Mouse (Mus musculus) stomach, postnatal 0 days (tissue): Measurements from ENCODE around the gene Nsun2. TPM values are rescaled to one million over a fixed set of nuclear protein-coding genes. Genes with fewer than 3 reads are reported as not detected.

Source experiments
- ATAC-seq: fragments of 200-750 bp; cut with Nextera tagmentation; 2 replicates; pipeline ENCODE4 v1.8.0; 2017; ENCODE audit not compliant: low FRiP score, low TSS enrichment
- DNase-seq: peaks from one replicate; pipeline ENCODE4 v3.0.0-alpha.2; 2016; ENCODE audit warnings: low spot score
- H3K27ac ChIP-seq: fragments of 300-500 bp; sonication (generic); replicated peaks from 2 replicates; pipeline ENCODE4 v1.5.1; 2014; ENCODE audit warnings: mild to moderate bottlenecking, control low read depth
- H3K27me3 ChIP-seq: fragments of 300-500 bp; sonication (generic); 2 replicates; pipeline ENCODE4 v1.6.1; 2014; ENCODE audit warnings: low read length; ENCODE audit not compliant: control insufficient read depth, insufficient read depth
- H3K36me3 ChIP-seq: fragments of 300-500 bp; sonication (generic); 2 replicates; pipeline ENCODE4 v1.6.1; 2014; ENCODE audit warnings: low read length, mixed read lengths; ENCODE audit not compliant: control insufficient read depth, insufficient read depth
- H3K4me1 ChIP-seq: fragments of 300-500 bp; sonication (generic); replicated peaks from 2 replicates; pipeline ENCODE4 v1.6.1; 2014; ENCODE audit warnings: antibody characterized with exemption; ENCODE audit not compliant: control insufficient read depth, insufficient read depth
- H3K4me2 ChIP-seq: fragments of 300-500 bp; sonication (generic); replicated peaks from 2 replicates; pipeline ENCODE4 v1.6.1; 2014; ENCODE audit warnings: low read depth, mild to moderate bottlenecking, control low read depth, moderate library complexity
- H3K4me3 ChIP-seq: fragments of 300-500 bp; sonication (generic); 2 replicates; pipeline ENCODE4 v1.5.1; 2014; ENCODE audit warnings: low read depth, low read length, control low read depth
- H3K9ac ChIP-seq: fragments of 300-500 bp; sonication (generic); 2 replicates; pipeline ENCODE4 v1.6.1; 2014; ENCODE audit warnings: mild to moderate bottlenecking, low read length, control low read depth, mixed read lengths
- H3K9me3 ChIP-seq: fragments of 300-500 bp; sonication (generic); 2 replicates; pipeline ENCODE4 v1.6.1; 2016; ENCODE audit warnings: low read length; ENCODE audit not compliant: control insufficient read depth
- CTCF ChIP-seq: IDR thresholded peaks from 2 replicates; pipeline ENCODE4 v1.5.1; 2016; ENCODE audit warnings: antibody characterized with exemption, low read depth, mild to moderate bottlenecking, moderate library complexity
- EP300 ChIP-seq: optimal IDR thresholded peaks from 2 replicates; pipeline ENCODE3; 2016; ENCODE audit warnings: antibody characterized with exemption
- WGBS: fragments of 180-500 bp; shearing (Covaris S2); extraction: QIAGEN DNeasy Blood & Tissue Kit; methylation state at CpG from one replicate; pipeline ENCODE4 v1.1.7; 2014; 5-methylcytosine and 5-hydroxymethylcytosine counted together
- polyA plus RNA-seq: library from polyadenylated mRNA; unstranded; fragments of >200 nt; fragmentation: Nextera tagmentation; extraction: Ambion mirVana; gene quantifications from 2 replicates; pipeline ENCODE4 v1.2.1, GENCODE M21; 2015

Nsun2 gene
- polyA plus RNA-seq, 1 experiment from 2014 or later: 68.6 TPM

DNA sequence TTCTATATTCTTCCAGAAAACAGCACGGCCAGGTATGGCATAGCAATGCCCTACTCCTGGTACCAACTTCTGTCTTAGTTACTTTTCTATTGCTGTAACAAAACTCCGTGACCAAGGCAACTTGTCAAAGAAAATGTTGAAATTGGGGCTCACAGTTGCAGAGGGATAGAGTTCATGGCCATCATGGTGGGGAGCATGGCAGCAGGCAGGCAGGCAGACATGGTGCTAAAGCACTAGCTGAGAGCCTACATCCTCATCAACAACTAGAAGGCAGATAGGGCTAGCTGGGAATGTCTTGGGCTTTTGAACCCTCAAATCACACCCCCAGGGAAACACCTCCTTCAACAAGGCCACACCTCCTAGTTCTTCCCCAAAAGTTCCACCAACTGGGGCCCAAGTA, 17.3 kb downstream of the Nsun2 start:
- ATAC-seq: no peak
- no peaks in the 10 kb centered on the region for H3K36me3 ChIP-seq
- TF ChIP-seq EP300 (no peak), CTCF (no peak)
- no peaks in the 10 kb centered on the region for H3K27me3 ChIP-seq
- H3K4me1 ChIP-seq: no peaks in the 10 kb centered on the region
- no peak overlapping the region for H3K4me2 ChIP-seq
- H3K9me3 ChIP-seq: no peaks in the 10 kb centered on the region
- H3K27ac ChIP-seq: no peak overlapping the region
- WGBS: 82% methylated on average over 2 of the region's 2 CpGs
- no peak overlapping the region for H3K4me3 ChIP-seq
- no peak for DNase-seq
- H3K9ac ChIP-seq: no peak overlapping the region

DNA sequence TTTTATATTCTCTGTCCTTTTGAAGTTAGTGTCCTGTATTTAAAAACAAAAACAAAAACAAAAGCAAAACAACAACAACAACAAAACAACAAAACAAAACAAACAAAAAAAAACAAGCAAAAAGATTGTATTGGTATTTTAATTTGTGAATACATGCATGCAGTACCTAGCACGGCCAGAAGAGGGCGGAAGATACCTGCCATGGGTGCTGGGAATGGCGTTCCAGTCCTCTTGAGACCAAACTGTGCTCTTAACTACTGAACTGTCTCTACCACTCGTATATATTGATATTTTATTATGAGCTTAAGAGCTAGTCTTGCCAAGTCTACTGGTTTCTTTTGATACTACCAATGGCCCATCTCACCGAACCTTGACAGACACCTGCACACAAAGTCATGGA, 19.5 kb downstream of the Nsun2 start:
- Histone ChIP-seq H3K9me3 (no peaks in the 10 kb centered on the region), H3K4me2 (no peak overlapping the region), H3K9ac (no peak overlapping the region), H3K36me3 (no peaks in the 10 kb centered on the region), H3K27me3 (no peaks in the 10 kb centered on the region), H3K27ac (no peak overlapping the region), H3K4me1 (no peaks in the 10 kb centered on the region), H3K4me3 (no peak overlapping the region)
- no peak for ATAC-seq
- WGBS: 23% methylated on average over 5 of the region's 5 CpGs
- peak; percentile 77 for DNase-seq
- peak; percentile 94 for TF ChIP-seq CTCF
- no peak for TF ChIP-seq EP300

DNA sequence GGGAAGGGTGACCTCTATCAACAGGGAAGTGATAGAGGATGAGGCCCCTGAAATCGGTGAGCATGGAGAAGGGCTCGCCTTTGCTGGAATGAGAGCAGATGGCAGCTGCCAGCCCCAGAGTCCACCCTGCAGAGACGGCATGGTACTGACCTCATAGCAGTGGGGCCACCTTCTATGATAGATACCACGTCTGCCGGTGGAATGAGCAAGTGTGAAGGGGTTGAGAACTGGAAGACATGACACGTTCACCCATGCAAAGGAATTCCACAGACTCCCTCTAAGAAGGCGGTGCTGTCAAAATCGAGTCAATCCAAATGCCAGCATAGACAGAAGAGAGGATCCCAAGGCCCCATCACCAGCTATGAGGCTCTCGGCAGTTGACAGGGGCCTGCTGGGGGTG, 20.7 kb downstream of the Nsun2 start:
- H3K9ac ChIP-seq: no peak overlapping the region
- no peaks in the 10 kb centered on the region for H3K9me3 ChIP-seq
- H3K36me3 ChIP-seq: no peaks in the 10 kb centered on the region
- H3K27me3 ChIP-seq: no peaks in the 10 kb centered on the region
- ATAC-seq (no peak), DNase-seq (no peak)
- WGBS: 70% methylated on average over 9 of the region's 9 CpGs
- H3K27ac ChIP-seq: no peak overlapping the region
- TF ChIP-seq EP300: no peak
- TF ChIP-seq CTCF: no peak
- H3K4me2 ChIP-seq: no peak overlapping the region
- no peak overlapping the region for H3K4me3 ChIP-seq
- H3K4me1 ChIP-seq: no peaks in the 10 kb centered on the region

DNA sequence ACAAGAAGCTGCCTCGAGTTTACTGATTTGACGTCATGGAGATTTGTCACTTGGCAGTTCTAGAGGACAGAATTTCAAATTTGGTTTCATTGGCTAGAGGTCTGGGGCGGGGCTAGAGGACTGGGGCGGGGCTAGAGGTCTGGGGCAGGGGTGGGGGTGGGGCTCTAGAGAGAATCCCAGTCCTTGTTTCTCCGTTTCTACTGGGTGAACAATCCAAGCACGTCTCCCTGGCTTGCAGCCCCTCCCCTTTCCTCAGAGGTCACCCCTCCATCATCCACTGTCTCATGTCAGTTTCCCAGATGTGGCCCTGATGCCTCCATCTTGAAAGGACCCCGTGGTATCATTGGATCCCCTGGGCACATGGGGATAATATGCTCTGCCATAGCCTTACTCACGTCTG, 21.5 kb downstream of the Nsun2 start:
- H3K27ac ChIP-seq: no peak overlapping the region

DNA sequence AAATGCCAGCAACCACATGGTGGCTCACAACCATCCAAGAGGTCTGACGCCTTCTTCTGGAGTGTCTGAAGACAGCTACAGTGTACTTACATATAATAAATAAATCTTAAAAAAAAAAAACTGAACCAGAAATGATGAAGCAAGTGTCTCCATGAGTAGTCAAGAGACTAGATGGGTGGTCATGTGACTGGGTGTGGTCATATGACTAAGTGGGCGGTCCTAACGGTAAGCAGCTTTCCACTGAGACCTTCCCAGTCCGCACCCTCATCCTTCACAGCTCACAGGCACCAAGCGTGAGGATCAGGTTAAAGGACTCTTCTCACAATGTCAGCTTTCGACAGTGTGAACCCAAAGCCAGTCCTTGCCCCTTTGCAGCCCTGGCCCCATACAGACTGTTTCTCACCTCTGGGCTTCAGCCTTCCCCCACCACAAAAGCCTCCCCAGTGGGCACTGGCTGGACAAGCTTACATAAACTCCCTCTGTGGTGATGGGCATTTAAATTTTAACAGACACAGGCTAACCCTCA, 22.5 kb downstream of the Nsun2 start:
- DNase-seq: no peak
- Histone ChIP-seq H3K36me3 (no peaks in the 10 kb centered on the region), H3K27ac (no peak overlapping the region), H3K4me1 (no peaks in the 10 kb centered on the region), H3K4me2 (no peak overlapping the region), H3K9ac (no peak overlapping the region), H3K9me3 (no peaks in the 10 kb centered on the region), H3K27me3 (no peaks in the 10 kb centered on the region), H3K4me3 (no peak overlapping the region)
- TF ChIP-seq EP300 (no peak), CTCF (no peak)
- no peak for ATAC-seq
- WGBS: 75% methylated on average over 6 of the region's 6 CpGs

More for the DNA sequence above, 21.5 kb downstream of the Nsun2 start:
- Histone ChIP-seq H3K9me3 (no peaks in the 10 kb centered on the region), H3K36me3 (no peaks in the 10 kb centered on the region), H3K4me2 (no peak overlapping the region), H3K27me3 (no peaks in the 10 kb centered on the region), H3K4me1 (no peaks in the 10 kb centered on the region), H3K9ac (no peak overlapping the region), H3K4me3 (no peak overlapping the region)
- no peak for ATAC-seq
- WGBS: 26% methylated on average over 8 of the region's 8 CpGs
- TF ChIP-seq EP300 (no peak), CTCF (no peak)
- DNase-seq: no peak

DNA sequence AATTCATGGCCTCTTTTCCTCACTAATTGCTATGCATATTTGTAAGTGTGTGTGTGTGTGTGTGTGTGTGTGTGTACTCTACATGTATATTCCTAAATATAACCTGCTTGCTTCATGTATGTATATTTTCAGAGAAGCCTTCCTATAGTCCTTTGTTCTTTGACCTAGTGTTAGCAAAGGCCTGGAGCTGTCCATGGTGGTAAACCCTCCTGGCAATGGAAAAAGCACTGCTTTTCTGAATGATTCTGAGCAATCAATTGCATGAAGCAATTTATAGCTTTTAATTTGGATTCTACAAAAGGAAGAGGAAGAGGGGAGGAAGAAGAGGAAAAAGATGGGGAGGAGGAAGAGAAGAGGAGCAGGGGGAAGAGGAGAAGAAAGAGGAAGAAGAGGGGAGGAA, 23.2 kb downstream of the Nsun2 start:
- Histone ChIP-seq H3K4me1 (no peaks in the 10 kb centered on the region), H3K27me3 (no peaks in the 10 kb centered on the region), H3K9me3 (no peaks in the 10 kb centered on the region), H3K4me2 (no peak overlapping the region), H3K36me3 (no peaks in the 10 kb centered on the region), H3K9ac (no peak overlapping the region), H3K27ac (no peak overlapping the region), H3K4me3 (no peak overlapping the region)
- ATAC-seq (no peak), DNase-seq (no peak)
- TF ChIP-seq CTCF (no peak), EP300 (no peak)
